ENCODE assay signal across 13 mouse cellular contexts in genomic region chr3:69171123-69171522, GRCm38 (mm10). TPM values are rescaled to one million over a fixed set of nuclear protein-coding genes. Genes with fewer than 3 reads are reported as not detected.
DNase-seq lines count a peak whose midpoint lies in the region; ATAC-seq lines count a peak whose summit lies in the region.
"Had no signal": no experiment of that assay in that cellular context is flagged by ENCODE, and none has a peak within 500 bp of the region (broad histone marks: within the 10 kb centered on the region; RNA-seq: fewer than 3 reads in every experiment).

No protein-coding gene starts in this region.

- H3K9me3 ChIP-seq in heart, embryonic 11.5 days (replicated peaks; ENCODE audit: control insufficient read depth, low read length) = no peaks in the 10 kb centered on the region

- no peaks in the 10 kb centered on the region for H3K27me3 ChIP-seq in heart, embryonic 11.5 days (ENCODE audit: control insufficient read depth, insufficient read depth, low read length)

- no peak overlapping the region for H3K4me2 ChIP-seq in heart, embryonic 11.5 days

- no peaks in the 10 kb centered on the region for H3K36me3 ChIP-seq in heart, embryonic 11.5 days (ENCODE audit: control insufficient read depth, insufficient read depth, low read length)

- no peak overlapping the region for H3K4me3 ChIP-seq in heart, embryonic 11.5 days (ENCODE audit: low read depth, low read length)
- H3K4me3 ChIP-seq: erythroblast, embryonic 14.5 days had no signal

- no peak overlapping the region for H3K27ac ChIP-seq in heart, embryonic 11.5 days (ENCODE audit: low read depth, low read length)

- H3K4me1 ChIP-seq in heart, embryonic 11.5 days (ENCODE audit: control insufficient read depth, insufficient read depth, low read length) = no peaks in the 10 kb centered on the region

- 65% methylated on average over 4 of the region's 4 CpGs for WGBS in heart, embryonic 11.5 days (ENCODE audit: insufficient replicate concordance)

- no peak overlapping the region for H3K9ac ChIP-seq in heart, embryonic 11.5 days (ENCODE audit: low read depth, low read length)

- no peak for ATAC-seq in heart, embryonic 11.5 days (replicated peaks; ENCODE audit: insufficient number of reproducible peaks, low FRiP score, low TSS enrichment)
- peak; percentile 82 for ATAC-seq in monocyte, adult 5-6 weeks (replicated peaks; ENCODE audit: insufficient number of reproducible peaks, low FRiP score, low TSS enrichment, poor library complexity, severe bottlenecking)

- DNase-seq in heart, adult 18-20 months = peak; percentile 13 to 33
- DNase-seq in CD4-positive, CD25-positive, alpha-beta regulatory T cell, adult 2 months (ENCODE audit: low read depth, low spot score) = peak; percentile 57
- peak; percentile 40 for DNase-seq in cerebellum, adult 8-10 months
- DNase-seq in testis, postnatal 10 days (ENCODE audit: low spot score) = no peak
- no peak for DNase-seq in adrenal gland, postnatal 36 days
- DNase-seq in kidney, adult 18-20 months = no peak
- DNase-seq: kidney, adult 8-10 months had no signal

RNA-seq across cellular contexts. Expression of gene Kpna4, which starts 44.2 kb away (rescaled TPM):
- 10 to 100 TPM; 90.6 to 93.3 TPM for total RNA-seq in heart, adult 18-20 months (2021)
- polyA plus RNA-seq in heart, embryonic 11.5 days (2014; fragmentation: Nextera tagmentation; extraction: Ambion mirVana) = 27.3 and 30.9 TPM in 2 replicates
- total RNA-seq in monocyte, adult 5-6 weeks (2017) = 173 to 214 TPM (median 173 TPM) in 3 replicates
- 10 to 100 TPM; 64.1 to 71.1 TPM for total RNA-seq in adrenal gland, postnatal 36 days (2021)

RNA-seq across cellular contexts. Expression of gene Arl14, which starts 51.1 kb away (rescaled TPM):
- not detected for total RNA-seq in heart, adult 18-20 months (2021)
- not detected in 2 replicates for polyA plus RNA-seq in heart, embryonic 11.5 days (2014; fragmentation: Nextera tagmentation; extraction: Ambion mirVana)
- 0.86 TPM in 1 of 3 replicates, not detected in the others for total RNA-seq in monocyte, adult 5-6 weeks (2017)
- not detected for total RNA-seq in adrenal gland, postnatal 36 days (2021)
- total RNA-seq: left cerebral cortex, postnatal 14 days had no signal
- polyA plus RNA-seq: brain, embryonic 14.5 days; erythroblast, embryonic 14.5 days; heart, embryonic 14.5 days had no signal

Comparison
In these comparisons a context has a peak if more than half of its experiments do, and no peak if none do; other contexts are left out.
1. DNase-seq: peak in heart, adult 18-20 months (2 of 2), CD4-positive, CD25-positive, alpha-beta regulatory T cell, adult 2 months (single experiment) and cerebellum, adult 8-10 months (single experiment); none in testis, postnatal 10 days (single experiment), adrenal gland, postnatal 36 days (0 of 2) and kidney, adult 18-20 months (single experiment).